Mouse (Mus musculus) embryonic facial prominence, embryonic 15.5 days (tissue): ENCODE measurements at regions not wholly inside any gene's neighbourhood (a gene's known extent, or its start where the extent isn't known, plus 50 kb on each side); places are given as distances from the start of the nearest gene placed in this dataset.
A peak's percentile ranks its signal among the peaks of the same experiment; 100 is the strongest.

ENCODE experiments used
- ATAC-seq: fragments of 200-750 bp; cut with Nextera tagmentation; 2 replicates; pipeline ENCODE4 v1.8.0; 2017; ENCODE audit warnings: low read depth, moderate TSS enrichment; ENCODE audit not compliant: insufficient number of reproducible peaks, low FRiP score, low TSS enrichment
- H3K27ac ChIP-seq: fragments of 300-500 bp; sonication (generic); replicated peaks from 2 replicates; pipeline ENCODE4 v1.5.1; 2015; ENCODE audit warnings: mild to moderate bottlenecking, inconsistent platforms
- H3K27me3 ChIP-seq: fragments of 300-500 bp; sonication (generic); 2 replicates; pipeline ENCODE4 v1.6.1; 2015; ENCODE audit warnings: inconsistent platforms
- H3K36me3 ChIP-seq: fragments of 300-500 bp; sonication (generic); 2 replicates; pipeline ENCODE4 v1.6.1; 2015; ENCODE audit warnings: mild to moderate bottlenecking, inconsistent platforms
- H3K4me1 ChIP-seq: fragments of 300-500 bp; sonication (generic); 2 replicates; pipeline ENCODE4 v1.6.1; 2015; ENCODE audit warnings: inconsistent platforms
- H3K4me2 ChIP-seq: fragments of 300-500 bp; sonication (generic); replicated peaks from 2 replicates; pipeline ENCODE4 v1.6.1; 2015; ENCODE audit warnings: mild to moderate bottlenecking, inconsistent platforms
- H3K4me3 ChIP-seq: fragments of 300-500 bp; sonication (generic); replicated peaks from 2 replicates; pipeline ENCODE4 v1.5.1; 2015; ENCODE audit warnings: mild to moderate bottlenecking, inconsistent platforms
- H3K9ac ChIP-seq: fragments of 300-500 bp; sonication (generic); 2 replicates; pipeline ENCODE4 v1.6.1; 2015; ENCODE audit warnings: inconsistent platforms
- H3K9me3 ChIP-seq: fragments of 300-500 bp; sonication (generic); replicated peaks from 2 replicates; pipeline ENCODE4 v1.6.1; 2016; ENCODE audit warnings: inconsistent platforms
- WGBS: fragments of 180-500 bp; shearing (Covaris S2); methylation state at CpG from one replicate; pipeline ENCODE4 v1.1.7; 2015; 5-methylcytosine and 5-hydroxymethylcytosine counted together

GRCm38 (mm10) chr1:23264251-23264650, 133.3 kb downstream of the Ogfrl1 start:
- Histone ChIP-seq H3K4me2 (no peak overlapping the region), H3K27me3 (no peaks in the 10 kb centered on the region), H3K36me3 (no peaks in the 10 kb centered on the region), H3K9me3 (no peaks in the 10 kb centered on the region), H3K4me1 (no peaks in the 10 kb centered on the region), H3K27ac (no peak overlapping the region), H3K4me3 (no peak overlapping the region), H3K9ac (no peak overlapping the region)
- no peak for ATAC-seq
- 56% methylated on average over 3 of the region's 3 CpGs for WGBS

GRCm38 (mm10) chr1:23263798-23264197, 133.8 kb downstream of the Ogfrl1 start:
- no peaks in the 10 kb centered on the region for H3K27me3 ChIP-seq
- no peak overlapping the region for H3K4me3 ChIP-seq
- H3K27ac ChIP-seq, result no peak overlapping the region
- no peak overlapping the region for H3K4me2 ChIP-seq
- no peak for ATAC-seq
- 27% methylated on average over 4 of the region's 4 CpGs for WGBS
- H3K36me3 ChIP-seq, result no peaks in the 10 kb centered on the region
- H3K4me1 ChIP-seq, result no peaks in the 10 kb centered on the region
- H3K9ac ChIP-seq, result no peak overlapping the region
- H3K9me3 ChIP-seq, result no peaks in the 10 kb centered on the region

GRCm38 (mm10) chr1:23261652-23262051, 135.9 kb downstream of the Ogfrl1 start:
- Histone ChIP-seq H3K9ac (no peak overlapping the region), H3K27ac (no peak overlapping the region), H3K4me1 (peaks cover 8% of the 10 kb centered on the region), H3K4me2 (no peak overlapping the region), H3K27me3 (no peaks in the 10 kb centered on the region), H3K36me3 (no peaks in the 10 kb centered on the region), H3K9me3 (no peaks in the 10 kb centered on the region), H3K4me3 (no peak overlapping the region)
- WGBS, result 57% methylated on average over 3 of the region's 3 CpGs
- no peak for ATAC-seq

GRCm38 (mm10) chr1:23257306-23257895, 140.2 kb downstream of the Ogfrl1 start:
- no peaks in the 10 kb centered on the region for H3K27me3 ChIP-seq
- no peak for ATAC-seq
- no peaks in the 10 kb centered on the region for H3K36me3 ChIP-seq
- peak overlapping the region; percentile 64; the same call in 1 of the 2 replicates for H3K9ac ChIP-seq
- 15% methylated on average over 10 of the region's 10 CpGs for WGBS
- peak overlapping the region; percentile 67 for H3K4me3 ChIP-seq
- H3K4me2 ChIP-seq, result peak overlapping the region; percentile 78
- no peaks in the 10 kb centered on the region for H3K9me3 ChIP-seq
- H3K4me1 ChIP-seq, result peaks cover 8% of the 10 kb centered on the region
- no peak overlapping the region for H3K27ac ChIP-seq

- no peaks in the 10 kb centered on the region for H3K36me3 ChIP-seq
- H3K4me1 ChIP-seq, result peaks cover 8% of the 10 kb centered on the region
- H3K4me2 ChIP-seq, result peak overlapping the region; percentile 78
- no peaks in the 10 kb centered on the region for H3K27me3 ChIP-seq
- no peaks in the 10 kb centered on the region for H3K9me3 ChIP-seq
- ATAC-seq, result peak; percentile 68
- peak overlapping the region; percentile 64 for H3K9ac ChIP-seq
- under 1% methylated on average over 45 of the region's 45 CpGs for WGBS
- peak overlapping the region; percentile 67 for H3K4me3 ChIP-seq
- peak overlapping the region; percentile 93 for H3K27ac ChIP-seq
Observed at GRCm38 (mm10) chr1:23256630-23257001, 141.0 kb downstream of the Ogfrl1 start.

GRCm38 (mm10) chr1:23255925-23256629, 141.5 kb downstream of the Ogfrl1 start:
- H3K4me2 ChIP-seq, result peak overlapping the region; percentile 78
- H3K4me1 ChIP-seq, result peaks cover 8% of the 10 kb centered on the region
- peak; percentile 99 for ATAC-seq
- peak overlapping the region; percentile 93 for H3K27ac ChIP-seq
- no peaks in the 10 kb centered on the region for H3K36me3 ChIP-seq
- under 1% methylated on average over 74 of the region's 80 CpGs for WGBS
- no peaks in the 10 kb centered on the region for H3K27me3 ChIP-seq
- no peaks in the 10 kb centered on the region for H3K9me3 ChIP-seq
- H3K4me3 ChIP-seq, result peak overlapping the region; percentile 67
- H3K9ac ChIP-seq, result peak overlapping the region; percentile 64

GRCm38 (mm10) chr1:23254235-23254634, 143.3 kb downstream of the Ogfrl1 start:
- Histone ChIP-seq H3K9ac (no peak overlapping the region), H3K4me1 (peaks cover 8% of the 10 kb centered on the region), H3K27ac (no peak overlapping the region), H3K4me3 (no peak overlapping the region), H3K27me3 (no peaks in the 10 kb centered on the region), H3K4me2 (no peak overlapping the region), H3K36me3 (no peaks in the 10 kb centered on the region), H3K9me3 (no peaks in the 10 kb centered on the region)
- 82% methylated on average over 8 of the region's 8 CpGs for WGBS
- no peak for ATAC-seq

GRCm38 (mm10) chr1:23231522-23231921, 129.5 kb upstream of the 4933415F23Rik start:
- 45% methylated on average over 1 of the region's 1 CpGs for WGBS
- no peak for ATAC-seq

GRCm38 (mm10) chr1:23228478-23228877, 126.4 kb upstream of the 4933415F23Rik start:
- Histone ChIP-seq H3K9ac (no peak overlapping the region), H3K27me3 (no peaks in the 10 kb centered on the region), H3K4me1 (no peaks in the 10 kb centered on the region), H3K4me3 (no peak overlapping the region), H3K36me3 (no peaks in the 10 kb centered on the region), H3K9me3 (no peaks in the 10 kb centered on the region), H3K4me2 (no peak overlapping the region), H3K27ac (no peak overlapping the region)
- ATAC-seq, result no peak
- WGBS, result 74% methylated on average over 6 of the region's 6 CpGs

More at GRCm38 (mm10) chr1:23231522-23231921, 129.5 kb upstream of the 4933415F23Rik start:
- H3K4me3 ChIP-seq, result no peak overlapping the region
- no peaks in the 10 kb centered on the region for H3K4me1 ChIP-seq
- H3K27ac ChIP-seq, result no peak overlapping the region
- H3K36me3 ChIP-seq, result no peaks in the 10 kb centered on the region
- no peak overlapping the region for H3K9ac ChIP-seq
- no peaks in the 10 kb centered on the region for H3K27me3 ChIP-seq
- H3K4me2 ChIP-seq, result no peak overlapping the region
- no peaks in the 10 kb centered on the region for H3K9me3 ChIP-seq

GRCm38 (mm10) chr1:23214462-23215158, 112.6 kb upstream of the 4933415F23Rik start:
- H3K4me2 ChIP-seq, result no peak overlapping the region

GRCm38 (mm10) chr1:23207843-23208242, 105.8 kb upstream of the 4933415F23Rik start:
- Histone ChIP-seq H3K4me1 (no peaks in the 10 kb centered on the region), H3K9me3 (no peaks in the 10 kb centered on the region), H3K36me3 (no peaks in the 10 kb centered on the region), H3K27me3 (no peaks in the 10 kb centered on the region), H3K9ac (no peak overlapping the region), H3K4me2 (no peak overlapping the region), H3K27ac (no peak overlapping the region), H3K4me3 (no peak overlapping the region)
- 57% methylated on average over 1 of the region's 1 CpGs for WGBS
- ATAC-seq, result no peak

More at GRCm38 (mm10) chr1:23214462-23215158, 112.6 kb upstream of the 4933415F23Rik start:
- H3K4me3 ChIP-seq, result no peak overlapping the region
- no peak for ATAC-seq
- no peaks in the 10 kb centered on the region for H3K9me3 ChIP-seq
- H3K9ac ChIP-seq, result no peak overlapping the region
- no peak overlapping the region for H3K27ac ChIP-seq
- 64% methylated on average over 13 of the region's 13 CpGs for WGBS
- H3K36me3 ChIP-seq, result no peaks in the 10 kb centered on the region
- no peaks in the 10 kb centered on the region for H3K4me1 ChIP-seq
- no peaks in the 10 kb centered on the region for H3K27me3 ChIP-seq
